Mouse (Mus musculus): ENCODE data around the gene Mog.
"Not testable (repeated sequence)": the region's sequence is repeated elsewhere in the genome, so short reads cannot be mapped to it uniquely, and the experiment has no call there.

Mog gene

DNA sequence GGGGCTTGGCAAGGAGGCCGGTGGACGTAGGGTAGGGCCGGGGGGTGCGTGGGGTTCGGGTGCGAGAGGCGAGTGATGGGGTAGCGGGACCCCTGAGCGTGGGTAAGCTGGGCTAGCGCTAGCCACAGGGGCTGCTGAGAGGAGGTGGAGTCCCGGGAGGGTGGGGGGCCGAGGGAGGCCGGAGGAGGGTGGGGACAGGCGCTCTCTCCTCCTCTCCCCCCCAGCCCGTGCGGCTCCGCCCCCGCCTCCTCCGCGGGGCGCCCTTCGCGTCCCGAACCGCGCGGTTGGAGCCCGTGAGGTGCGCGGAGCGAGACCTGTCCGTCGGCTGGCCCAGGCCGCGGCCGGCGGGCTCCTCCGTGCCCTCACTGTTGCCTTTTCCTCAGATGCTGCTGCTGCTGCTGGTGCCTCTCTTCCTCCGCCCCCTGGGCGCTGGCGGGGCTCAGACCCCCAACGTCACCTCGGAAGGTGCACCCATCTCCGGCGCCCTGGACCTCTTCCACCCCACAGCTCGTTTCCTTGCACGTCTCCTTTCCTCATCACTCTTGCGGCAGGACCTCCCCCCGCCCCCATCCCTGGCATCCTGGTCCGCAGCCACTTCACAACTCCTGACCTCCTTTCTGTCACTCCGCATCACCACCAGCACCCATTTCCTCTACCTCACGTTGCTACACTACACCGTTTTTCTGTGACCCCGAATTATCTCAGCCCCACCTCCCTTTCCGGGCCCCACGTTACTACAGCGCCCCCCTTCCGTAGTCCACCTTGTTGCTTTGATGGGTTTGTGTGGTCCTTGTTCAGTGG is 23.3 kb upstream of the Mog start:
- ATAC-seq (ENCODE audit: insufficient number of reproducible peaks, low FRiP score, low TSS enrichment), result peak; percentile 34

DNA sequence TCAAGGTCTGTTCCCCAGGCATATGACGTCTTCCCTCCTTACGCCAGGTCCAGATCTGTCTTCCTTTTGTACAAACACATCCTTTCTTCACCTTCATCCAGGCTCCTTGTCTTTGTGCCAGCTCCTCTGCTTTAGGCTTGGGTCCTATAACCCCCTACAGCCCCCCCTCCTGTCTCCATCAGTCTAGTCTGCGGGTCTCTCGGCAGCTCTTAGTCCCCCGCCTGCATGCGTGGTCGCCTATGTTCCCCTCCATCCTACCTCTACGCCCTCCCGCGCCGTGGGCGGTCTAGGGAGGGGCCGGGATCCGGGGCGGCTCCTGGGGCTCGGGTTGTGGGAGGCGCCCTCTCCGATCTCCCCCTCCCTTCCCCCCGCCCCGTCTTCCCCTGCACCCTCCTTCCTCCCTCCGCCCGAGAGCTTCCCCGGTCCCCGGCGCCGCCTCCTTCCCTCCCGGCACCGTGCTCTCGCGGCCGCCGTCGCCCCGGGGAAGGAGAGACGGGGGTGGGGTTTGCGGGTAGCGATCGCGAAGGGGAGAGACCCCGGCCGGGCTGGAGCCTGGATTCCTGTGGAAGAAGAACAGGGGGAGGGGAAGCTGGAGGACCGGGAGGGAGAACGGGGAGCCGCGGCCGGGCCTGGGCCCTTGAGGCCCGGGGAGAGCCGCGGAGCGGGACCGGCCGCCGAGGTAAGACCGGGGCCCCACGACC is 22.6 kb upstream of the Mog start, which contains the start of gene Gabbr1:
TSS of gene Gabbr1 (plus strand) at position 356 of the 701 bp plus-strand sequence.
- peak; percentile 45 for ATAC-seq (ENCODE audit: insufficient number of reproducible peaks, low FRiP score, low TSS enrichment)

DNA sequence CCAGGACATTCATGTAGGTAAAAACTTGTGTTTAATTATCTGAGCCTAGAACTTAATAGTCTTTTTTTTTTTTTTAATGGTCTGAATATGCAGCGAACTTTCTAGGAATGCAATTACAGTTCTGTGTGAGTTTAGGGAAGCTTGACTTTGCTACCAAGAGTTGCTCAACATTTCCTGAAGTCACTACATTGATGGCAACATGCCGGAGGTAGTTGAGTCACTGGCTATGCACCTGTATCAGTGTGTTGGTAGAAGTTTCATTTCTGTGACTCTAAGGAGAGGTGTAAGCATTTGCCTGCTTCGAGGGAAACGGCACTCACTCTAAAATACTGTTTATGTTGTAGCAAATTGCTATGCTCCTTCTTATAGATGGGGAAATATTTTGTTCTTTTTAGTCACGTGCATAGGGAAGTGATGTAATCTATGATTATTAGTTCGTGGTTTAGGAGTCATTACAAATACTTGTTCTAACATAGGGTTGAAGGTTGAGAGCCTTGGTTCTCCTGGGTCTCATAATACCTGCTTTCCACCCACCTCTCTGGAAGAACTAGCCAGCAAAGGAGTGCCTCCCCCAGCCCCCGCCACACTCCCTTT is 21.6 kb upstream of the Mog start:
- no peak for ATAC-seq (ENCODE audit: insufficient number of reproducible peaks, low FRiP score, low TSS enrichment)

GRCm38 (mm10) chr17:37039127-37039894 is 16.1 kb upstream of the Mog start:
- no peak for ATAC-seq (ENCODE audit: insufficient number of reproducible peaks, low FRiP score, low TSS enrichment)

- no peak for ATAC-seq (ENCODE audit: insufficient number of reproducible peaks, low FRiP score, low TSS enrichment)
Measured at GRCm38 (mm10) chr17:37029162-37029561, 6.0 kb upstream of the Mog start.

- ATAC-seq (ENCODE audit: insufficient number of reproducible peaks, low FRiP score, low TSS enrichment), result peak; percentile 98
Measured at GRCm38 (mm10) chr17:37028683-37029120, 5.5 kb upstream of the Mog start.

- peak; percentile 21; the same call in 1 of the 2 replicates for ATAC-seq (ENCODE audit: insufficient number of reproducible peaks, low FRiP score, low TSS enrichment)
Measured at GRCm38 (mm10) chr17:37028212-37028611, 5.0 kb upstream of the Mog start.

DNA sequence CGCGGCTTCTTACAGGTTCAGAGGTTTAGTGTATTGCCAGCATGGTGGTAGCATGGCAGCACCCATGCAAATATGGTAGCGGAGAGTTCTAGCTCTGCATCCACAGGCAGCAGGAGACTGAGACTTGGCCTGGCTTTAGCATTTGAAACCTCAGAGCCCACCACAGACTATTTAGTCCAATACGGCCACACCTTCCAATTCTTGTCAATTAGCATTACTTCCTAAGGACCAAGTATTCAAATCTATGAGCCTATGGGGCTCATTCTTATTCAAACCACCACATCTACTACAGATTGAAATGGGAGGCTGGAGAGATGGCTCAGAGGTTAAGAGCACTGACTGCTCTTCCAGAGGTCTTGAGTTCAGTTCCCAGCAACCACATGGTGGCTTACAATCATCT is 4.3 kb upstream of the Mog start:
- no peak for ATAC-seq (ENCODE audit: insufficient number of reproducible peaks, low FRiP score, low TSS enrichment)

DNA sequence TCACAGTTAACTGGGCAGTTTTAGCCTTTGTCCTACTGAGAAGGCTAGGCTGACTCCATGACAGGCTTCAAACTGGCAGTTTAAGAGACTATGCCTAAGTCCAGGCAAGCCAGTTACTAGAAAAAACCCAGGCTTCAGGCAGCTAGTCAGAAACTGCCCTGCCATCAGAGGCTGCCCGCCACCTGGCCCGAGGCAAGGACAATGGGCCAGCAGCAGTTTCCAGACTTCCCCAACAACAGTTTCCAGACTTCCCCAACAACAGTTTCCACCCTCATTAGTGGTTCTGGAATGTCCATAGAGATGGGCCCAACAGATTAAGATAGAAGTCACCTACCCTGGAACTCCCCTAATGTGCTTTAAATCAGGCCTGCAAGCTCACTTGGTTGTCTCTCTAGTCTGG is 3.2 kb upstream of the Mog start:
- ATAC-seq (ENCODE audit: insufficient number of reproducible peaks, low FRiP score, low TSS enrichment), result no peak

- ATAC-seq (ENCODE audit: insufficient number of reproducible peaks, low FRiP score, low TSS enrichment), result not testable (repeated sequence)
Measured at GRCm38 (mm10) chr17:37019242-37019641, 4.0 kb downstream of the Mog start.

DNA sequence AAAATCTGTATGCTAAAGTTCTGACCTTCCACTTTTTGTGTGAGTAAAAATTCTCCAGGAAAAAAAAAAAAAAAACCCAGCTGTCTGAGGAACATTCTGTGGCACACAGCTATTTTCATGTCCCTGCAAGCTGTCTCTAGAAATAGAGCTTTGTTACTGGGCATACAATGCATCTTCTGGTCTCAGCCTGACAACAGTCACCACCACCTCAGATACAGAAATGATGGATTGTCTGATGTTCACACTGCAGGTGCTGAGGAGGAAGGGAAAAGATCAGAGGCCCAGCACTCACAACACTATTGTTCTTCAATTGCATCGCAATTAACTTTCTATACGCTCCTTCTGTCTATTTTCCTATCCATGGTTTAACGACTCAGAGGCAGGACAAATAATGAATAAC is 4.9 kb downstream of the Mog start:
- no peak for ATAC-seq (ENCODE audit: insufficient number of reproducible peaks, low FRiP score, low TSS enrichment)

DNA sequence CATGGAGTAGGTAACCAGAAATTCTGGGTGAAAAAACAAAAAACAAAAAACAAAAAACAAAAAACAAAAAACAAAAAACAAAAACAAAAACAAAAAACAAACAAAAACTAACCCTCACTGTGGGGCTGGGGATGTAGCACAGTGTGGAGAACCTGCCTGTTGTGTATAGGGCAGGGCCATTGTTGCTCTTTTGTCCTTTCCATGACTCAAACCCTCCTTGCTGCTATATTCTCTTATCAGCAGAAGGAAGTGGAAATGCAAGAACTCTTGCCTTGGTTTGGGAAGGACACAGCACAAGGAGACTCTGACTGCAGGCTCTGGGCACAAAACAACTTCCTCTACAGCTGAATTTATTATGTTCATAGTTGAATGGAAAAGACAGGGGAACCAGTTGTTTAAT is 6.9 kb downstream of the Mog start:
- ATAC-seq (ENCODE audit: insufficient number of reproducible peaks, low FRiP score, low TSS enrichment), result no peak

DNA sequence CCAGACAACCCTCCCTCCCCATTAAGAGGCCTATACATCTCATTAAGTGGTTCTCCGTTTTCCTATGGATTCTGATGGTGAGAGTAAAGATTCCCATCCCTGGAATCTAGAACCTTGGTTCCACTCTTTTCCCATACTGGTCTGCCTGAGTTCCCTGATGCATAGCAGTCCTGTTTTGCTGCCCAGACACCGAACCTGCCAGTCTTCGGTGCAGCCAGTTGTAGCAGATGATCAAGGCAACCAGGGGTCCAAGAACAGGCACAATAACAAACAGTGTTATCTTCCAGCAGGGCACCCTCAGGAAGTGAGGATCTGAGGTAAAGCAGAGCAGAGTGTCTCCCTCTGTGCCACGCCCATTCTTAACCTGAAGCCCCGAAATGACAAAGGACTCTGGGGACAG is 11.1 kb downstream of the Mog start:
- no peak for ATAC-seq (ENCODE audit: insufficient number of reproducible peaks, low FRiP score, low TSS enrichment)

DNA sequence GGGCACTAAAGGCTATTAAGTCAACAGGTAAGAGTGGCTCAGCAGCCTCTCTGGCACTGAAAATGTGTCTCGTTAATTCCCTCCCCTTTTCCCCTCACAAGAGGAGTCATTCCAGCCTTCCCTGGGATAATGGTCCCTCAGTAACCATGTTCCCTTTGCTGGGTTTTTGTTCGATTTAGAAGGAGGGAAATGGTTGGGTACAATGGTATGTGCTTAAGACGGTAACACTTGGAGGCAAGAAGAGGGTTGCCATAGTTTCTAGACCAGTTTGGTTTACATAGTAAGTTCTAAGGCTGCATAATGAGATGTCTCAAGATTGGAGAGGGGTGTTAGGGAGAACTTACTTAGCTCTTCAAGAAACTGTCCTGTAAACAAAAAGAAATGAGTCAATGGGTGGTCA is 11.5 kb downstream of the Mog start:
- ATAC-seq (ENCODE audit: insufficient number of reproducible peaks, low FRiP score, low TSS enrichment), result no peak

GRCm38 (mm10) chr17:37009460-37010042 is 13.6 kb downstream of the Mog start:
- no peak for ATAC-seq (ENCODE audit: insufficient number of reproducible peaks, low FRiP score, low TSS enrichment)

GRCm38 (mm10) chr17:37008161-37008560 is 15.0 kb downstream of the Mog start:
- no peak for ATAC-seq (ENCODE audit: insufficient number of reproducible peaks, low FRiP score, low TSS enrichment)

DNA sequence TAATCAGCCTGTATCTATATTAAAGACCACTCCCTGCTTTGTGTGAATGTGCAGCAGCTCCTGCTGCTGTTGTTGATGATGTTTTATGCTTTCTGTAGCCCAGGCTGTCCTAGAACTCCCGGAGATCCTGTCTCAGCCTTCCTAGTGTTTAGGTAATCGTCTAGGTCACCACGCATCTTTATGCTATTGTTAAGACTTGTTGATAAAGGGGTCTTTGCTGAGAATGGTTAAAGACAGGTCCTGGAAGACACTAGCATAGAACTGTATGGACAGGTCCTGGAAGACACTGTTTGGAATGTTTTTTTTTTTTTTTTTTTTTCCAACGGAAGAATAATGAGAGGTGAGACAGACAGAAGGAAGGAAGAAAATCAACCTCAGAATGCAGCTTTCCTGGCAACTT is 19.8 kb downstream of the Mog start:
- no peak for ATAC-seq (ENCODE audit: insufficient number of reproducible peaks, low FRiP score, low TSS enrichment)

DNA sequence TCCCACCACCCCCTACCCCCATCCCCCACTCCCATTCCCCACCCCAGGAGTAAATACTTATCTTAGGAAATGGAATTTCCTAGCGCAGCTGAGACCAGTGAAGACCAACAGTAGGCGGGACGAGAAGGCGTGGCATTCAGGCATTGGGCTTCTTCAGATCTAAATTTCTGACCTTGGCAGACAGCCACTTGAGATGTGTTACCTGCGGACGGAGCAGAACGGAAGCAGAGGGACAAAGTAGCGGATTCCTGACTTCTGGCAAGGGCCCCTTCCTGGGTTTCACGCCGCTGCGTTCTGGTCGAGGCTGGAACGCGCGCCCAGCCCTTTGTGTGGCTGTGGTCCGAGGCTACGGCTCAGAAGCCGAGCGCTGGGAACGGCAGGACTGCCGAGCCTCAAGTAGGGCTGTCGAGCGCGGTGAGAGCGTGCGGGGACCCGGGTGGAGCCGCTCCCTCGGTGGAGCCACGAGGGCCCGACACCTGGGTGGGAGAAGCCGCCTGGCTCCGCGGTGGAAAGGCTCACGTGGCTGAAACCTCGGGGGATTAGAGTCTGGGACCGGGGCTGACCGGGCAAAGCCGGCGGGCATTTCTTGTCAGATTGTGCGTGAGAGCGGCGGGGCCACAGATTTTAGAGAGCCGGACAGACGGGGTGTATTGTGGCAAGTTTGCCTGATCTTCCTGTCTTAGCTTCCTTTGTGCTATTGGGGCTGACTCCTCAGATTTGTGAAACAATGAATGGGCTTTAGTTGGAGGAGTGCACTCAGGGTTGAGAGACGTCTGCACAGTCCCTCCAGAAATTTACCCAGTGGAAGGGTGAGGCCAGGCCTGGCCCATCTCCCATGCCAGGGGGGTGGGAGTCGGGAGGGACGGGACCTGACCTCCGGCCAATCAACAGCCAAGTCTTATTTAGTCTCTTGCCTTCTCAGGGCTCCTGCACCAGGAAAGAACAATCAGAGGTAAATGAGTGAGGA is 20.6 kb downstream of the Mog start:
- peak; percentile 31; the same call in 1 of the 2 replicates for ATAC-seq (ENCODE audit: insufficient number of reproducible peaks, low FRiP score, low TSS enrichment)

DNA sequence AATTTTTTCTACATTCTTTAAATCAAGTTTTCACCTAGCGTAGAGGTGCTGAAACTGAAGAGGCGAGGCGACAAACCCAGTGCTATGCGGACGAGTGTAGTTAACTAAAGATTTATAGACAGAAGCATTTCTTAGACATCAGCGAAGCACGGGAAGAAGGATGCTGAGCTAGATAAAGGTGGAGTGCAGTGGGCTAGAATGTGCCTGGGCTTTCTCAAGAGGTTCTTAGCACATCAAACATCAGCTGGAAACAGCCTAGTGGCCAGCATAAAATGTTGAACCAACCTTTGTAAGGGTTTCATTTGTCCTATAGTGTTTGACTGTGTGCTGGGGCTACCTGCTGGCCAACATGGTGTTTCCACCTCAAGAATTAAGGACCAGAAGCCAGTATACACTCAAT is 22.3 kb downstream of the Mog start, which contains the start of gene Zfp57:
TSS of gene Zfp57 (plus strand) at position 301 of the 400 bp plus-strand sequence.
- ATAC-seq (ENCODE audit: insufficient number of reproducible peaks, low FRiP score, low TSS enrichment), result no peak

All from cerebellum, adult (tissue).